Mouse (Mus musculus): ENCODE data around the gene Myo5a. TPM values are rescaled to one million over a fixed set of nuclear protein-coding genes. Genes with fewer than 3 reads are reported as not detected.

Gene Myo5a
- 4.5 and 5.4 TPM in 2 replicates for polyA plus RNA-seq (2015; fragmentation: Nextera tagmentation; extraction: Ambion mirVana)

GRCm38 (mm10) chr9:75070457-75071028, at the start of gene Myo5a:
Gene Myo5a (plus strand): TSS chr9:75071015.

GRCm38 (mm10) chr9:75037451-75038356, 33.1 kb upstream of the Myo5a start, which contains the start of gene Arpp19:
Gene Arpp19 (plus strand): TSS chr9:75037614.

GRCm38 (mm10) chr9:75231841-75232746, 161.3 kb downstream of the Myo5a start, which contains the start of gene Myo5c:
Gene Myo5c (plus strand): TSS chr9:75232020.

Other genes starting within 250 kb of the Myo5a start
- 0.07 TPM in 1 of 2 replicates, not detected in the other for gene Onecut1, start 209.1 kb upstream of the Myo5a start, polyA plus RNA-seq (2015; fragmentation: Nextera tagmentation; extraction: Ambion mirVana)
- gene Fam214a, start 118.1 kb upstream of the Myo5a start, polyA plus RNA-seq (2015; fragmentation: Nextera tagmentation; extraction: Ambion mirVana): 4.4 and 5.8 TPM in 2 replicates
- gene Arpp19, start 33.4 kb upstream of the Myo5a start, polyA plus RNA-seq (2015; fragmentation: Nextera tagmentation; extraction: Ambion mirVana): 221 and 233 TPM in 2 replicates
- 0.02 and 0.08 TPM in 2 replicates for gene Myo5c, start 161.0 kb downstream of the Myo5a start, polyA plus RNA-seq (2015; fragmentation: Nextera tagmentation; extraction: Ambion mirVana)
- 3.7 and 4.9 TPM in 2 replicates for gene Gnb5, start 235.3 kb downstream of the Myo5a start, polyA plus RNA-seq (2015; fragmentation: Nextera tagmentation; extraction: Ambion mirVana)